Mouse (Mus musculus) kidney, adult 8-10 months (tissue): ENCODE data around the gene Sema4b.

Experiments
- DNase-seq, 2 experiments: peaks; one replicate each; pipeline ENCODE4 v3.0.0; 2022

Gene Sema4b

GRCm38 (mm10) chr7:80269751-80270255, 83.2 kb downstream of the Sema4b start:
- DNase-seq = peak; percentile 43 to 46

DNA sequence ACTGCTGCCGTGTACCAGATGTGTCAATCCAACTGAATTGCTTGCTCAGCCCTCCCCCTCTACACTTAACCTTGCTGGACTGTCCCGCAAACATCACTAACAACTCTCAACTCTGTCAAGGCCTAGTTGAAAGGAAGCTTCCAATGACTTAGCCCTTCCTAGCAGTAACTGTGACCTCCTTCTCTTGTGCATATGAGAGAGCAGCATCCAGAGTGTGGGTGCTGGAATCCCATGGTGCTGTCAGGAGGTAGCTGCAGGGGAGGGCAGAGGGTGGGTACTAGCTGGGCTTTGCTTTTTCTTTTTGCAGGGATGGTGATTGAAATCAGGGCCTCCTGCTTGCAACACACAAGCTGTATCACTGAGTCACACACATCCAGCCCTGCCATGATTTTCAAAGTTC, 86.8 kb downstream of the Sema4b start:
- no peak for DNase-seq
